Mouse (Mus musculus): Measurements from ENCODE around the gene Tbc1d1. TPM values are rescaled to one million over a fixed set of nuclear protein-coding genes. Genes with fewer than 3 reads are reported as not detected.

Gene Tbc1d1
- total and polyA plus RNA-seq, 3 experiments, result 26.0 to 38.6 (median 31.9) TPM

- no peak for DNase-seq (ENCODE audit: extremely low read depth)
- in situ Hi-C loops (cut with MboI; ENCODE audit: low pct_ligation_motif_present, low pct_unique_long_range_greater_than_20kb, low sequenced_read_pairs) (no loop called here), dilution Hi-C loops (cut with MboI; ENCODE audit: extremely low pct_ligation_motif_present, extremely low pct_unique_long_range_greater_than_20kb, low sequenced_read_pairs) (no loop called here)
- Histone ChIP-seq H3K36me3 (replicated peaks in 1 of 2; ENCODE audit: control insufficient read depth in 1 of 2, insufficient read depth in 1 of 2, low read length in 1 of 2) (peaks cover 58 to 96% of the 10 kb centered on the region in 2 experiments), H3K79me2 (replicated peaks; ENCODE audit: control insufficient read depth, extremely low read depth, insufficient read depth, poor library complexity, severe bottlenecking) (no peaks in the 10 kb centered on the region), H3K4me1 (ENCODE audit: control insufficient read depth in 1 of 2, insufficient read depth in 2 of 2) (peaks cover 0 to under 1% of the 10 kb centered on the region in 2 experiments; a peak in 1 of 4 replicates), H3K4me2 (ENCODE audit: insufficient read depth, low read depth, poor library complexity, severe bottlenecking) (no peak overlapping the region), H3K4me3 (replicated peaks in 1 of 3; ENCODE audit: low read depth in 2 of 3, low read length in 2 of 3, poor library complexity in 1 of 3) (no peak overlapping the region), H3K9me3 (replicated peaks; ENCODE audit: low read length) (no peaks in the 10 kb centered on the region), H3K27ac (ENCODE audit: insufficient read depth, low read depth) (no peak overlapping the region), H3K9ac (ENCODE audit: insufficient read depth, low read depth) (no peak overlapping the region), H3K27me3 (replicated peaks) (no peaks in the 10 kb centered on the region)
- TF ChIP-seq POLR2AphosphoS2 (IDR thresholded peaks at IDR 0.05; ENCODE audit: low read depth, low read length) (no peak), BHLHE40 (IDR thresholded peaks at IDR 0.05; ENCODE audit: low read depth, low read length) (no peak), MXI1 (IDR thresholded peaks at IDR 0.05; ENCODE audit: low read depth, low read length) (no peak), SMC3 (IDR thresholded peaks at IDR 0.05; ENCODE audit: low read depth, low read length) (no peak), JUN (IDR thresholded peaks at IDR 0.05; ENCODE audit: insufficient read depth, low read depth, low read length) (no peak), TCF12 (IDR thresholded peaks at IDR 0.05; ENCODE audit: low read depth, low read length) (no peak), MYC (IDR thresholded peaks at IDR 0.05; ENCODE audit: low read depth, low read length) (no peak), POLR2A (IDR thresholded peaks at IDR 0.05; ENCODE audit: low read depth, low read length) (no peak), CHD1 (IDR thresholded peaks at IDR 0.05; ENCODE audit: low read depth, low read length) (no peak), CHD2 (IDR thresholded peaks at IDR 0.05; ENCODE audit: low read length) (no peak), RAD21 (IDR thresholded peaks at IDR 0.05; ENCODE audit: low read depth, low read length) (no peak)
Observed at GRCm38 (mm10) chr5:64285289-64285688, 129.2 kb downstream of the Tbc1d1 start.

DNA sequence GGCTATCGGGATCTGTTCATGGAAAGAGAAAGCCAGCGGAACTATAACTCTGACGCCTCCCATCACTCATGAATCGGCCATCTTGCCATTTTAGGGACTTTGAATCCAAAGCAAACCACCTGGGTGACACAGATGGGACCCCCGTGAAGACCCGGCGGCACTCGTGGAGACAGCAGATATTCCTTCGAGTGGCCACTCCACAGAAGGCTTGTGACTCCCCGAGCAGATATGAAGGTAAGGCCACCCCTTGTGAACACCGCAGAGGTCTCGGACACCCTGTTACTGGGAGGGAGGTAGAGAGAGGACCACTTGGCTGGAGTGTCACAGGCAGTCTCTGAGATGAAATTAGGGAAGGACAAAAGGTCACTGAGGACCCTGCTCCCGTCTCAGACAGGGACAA lies 129.7 kb downstream of the Tbc1d1 start:
- dilution Hi-C loops (cut with MboI; ENCODE audit: extremely low pct_ligation_motif_present, extremely low pct_unique_long_range_greater_than_20kb, low sequenced_read_pairs) (no loop called here), in situ Hi-C loops (cut with MboI; ENCODE audit: low pct_ligation_motif_present, low pct_unique_long_range_greater_than_20kb, low sequenced_read_pairs) (no loop called here)
- Histone ChIP-seq H3K4me3 (replicated peaks in 1 of 3; ENCODE audit: low read depth in 2 of 3, low read length in 2 of 3, poor library complexity in 1 of 3) (no peak overlapping the region), H3K4me1 (ENCODE audit: control insufficient read depth in 1 of 2, insufficient read depth in 2 of 2) (peaks cover 0 to 3% of the 10 kb centered on the region in 2 experiments; a peak in 1 of 4 replicates), H3K79me2 (replicated peaks; ENCODE audit: control insufficient read depth, extremely low read depth, insufficient read depth, poor library complexity, severe bottlenecking) (no peaks in the 10 kb centered on the region), H3K27ac (ENCODE audit: insufficient read depth, low read depth) (no peak overlapping the region), H3K9ac (ENCODE audit: insufficient read depth, low read depth) (no peak overlapping the region), H3K36me3 (replicated peaks in 1 of 2; ENCODE audit: control insufficient read depth in 1 of 2, insufficient read depth in 1 of 2, low read length in 1 of 2) (peaks cover 55 to 95% of the 10 kb centered on the region in 2 experiments), H3K4me2 (ENCODE audit: insufficient read depth, low read depth, poor library complexity, severe bottlenecking) (no peak overlapping the region), H3K27me3 (replicated peaks) (no peaks in the 10 kb centered on the region), H3K9me3 (replicated peaks; ENCODE audit: low read length) (no peaks in the 10 kb centered on the region)
- TF ChIP-seq USF1 (IDR thresholded peaks at IDR 0.05; ENCODE audit: low read depth, low read length) (no peak), RCOR1 (conservative IDR thresholded peaks at IDR 0.05; ENCODE audit: low read depth, low read length) (no peak), CHD2 (IDR thresholded peaks at IDR 0.05; ENCODE audit: low read length) (no peak), ZNF384 (IDR thresholded peaks at IDR 0.05; ENCODE audit: low read depth, low read length) (no peak), NELFE (IDR thresholded peaks at IDR 0.05; ENCODE audit: low read depth, low read length) (no peak), SIN3A (IDR thresholded peaks at IDR 0.05; ENCODE audit: low read length) (no peak), ZKSCAN1 (IDR thresholded peaks at IDR 0.05; ENCODE audit: borderline replicate concordance, low read depth, low read length) (no peak)
- no peak for DNase-seq (ENCODE audit: extremely low read depth)
